8 mouse cellular contexts compared by ENCODE assay signal in the genomic region with DNA sequence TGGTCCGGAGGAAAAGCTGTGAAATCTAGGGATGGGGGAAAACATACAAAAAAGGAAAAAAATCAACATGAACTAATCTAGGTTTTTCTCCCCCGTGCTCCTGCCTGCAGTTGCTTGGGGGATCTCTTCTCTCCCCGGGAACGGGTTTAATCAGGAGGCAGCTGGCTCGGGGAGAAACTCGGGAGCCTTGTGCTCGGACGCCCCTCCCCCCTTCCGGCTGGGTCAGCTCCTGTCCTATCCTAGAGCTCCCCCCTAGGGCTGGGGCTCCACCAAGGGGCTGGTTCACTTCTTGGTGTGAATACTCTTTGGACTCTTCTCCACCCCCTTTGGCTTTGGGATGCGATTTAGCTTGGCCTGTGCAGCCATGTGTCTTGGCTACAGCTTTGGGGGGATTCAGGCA. TPM values are rescaled to one million over a fixed set of nuclear protein-coding genes. Genes with fewer than 3 reads are reported as not detected.
DNase-seq lines count a peak whose midpoint lies in the region; ATAC-seq and TF ChIP-seq lines count a peak whose summit lies in the region.

No protein-coding gene starts in this region.

- H3K4me1 ChIP-seq in hindbrain, embryonic 14.5 days (replicated peaks; ENCODE audit: control insufficient read depth, insufficient read depth, low read length) = peaks cover 68% of the 10 kb centered on the region
- peaks cover 59% of the 10 kb centered on the region for H3K4me1 ChIP-seq in stomach, embryonic 16.5 days (ENCODE audit: control insufficient read depth, insufficient read depth, low read length)

- no peaks in the 10 kb centered on the region for H3K27me3 ChIP-seq in hindbrain, embryonic 14.5 days (ENCODE audit: control insufficient read depth, insufficient read depth, low read length)
- H3K27me3 ChIP-seq in stomach, embryonic 16.5 days (ENCODE audit: control insufficient read depth, insufficient read depth, low read length) = no peaks in the 10 kb centered on the region

- peak overlapping the region; percentile 100 for H3K27ac ChIP-seq in hindbrain, embryonic 14.5 days
- H3K27ac ChIP-seq in left cerebral cortex, adult 2 months = peak overlapping the region; percentile 95
- H3K27ac ChIP-seq in stomach, embryonic 16.5 days (ENCODE audit: low read length) = peak overlapping the region; percentile 62

- DNase-seq in WW6 (ENCODE audit: low read depth, low spot score) = peak; percentile 96
- peak; percentile 88 to 91 for DNase-seq in cerebellum, postnatal 14 days
- peak; percentile 81 for DNase-seq in gastrocnemius, adult 18-20 months (ENCODE audit: low spot score)
- peak; percentile 73 for DNase-seq in hindbrain, embryonic 14.5 days (ENCODE audit: low spot score)
- DNase-seq in left cerebral cortex, adult 2 months (ENCODE audit: extremely low spot score in 1 of 2, low spot score in 2 of 2) = peak; percentile 65 to 79
- peak; percentile 82 to 92 for DNase-seq in lung, postnatal 4 days
- DNase-seq in spleen, adult 18-20 months = no peak

- ATAC-seq in hindbrain, embryonic 14.5 days (ENCODE audit: low FRiP score) = peak; percentile 46; the same call in 1 of the 2 replicates
- peak; percentile 63; the same call in 1 of the 2 replicates for ATAC-seq in stomach, embryonic 16.5 days (ENCODE audit: insufficient read depth, low FRiP score)

- peaks cover 10% of the 10 kb centered on the region; the same call in 1 of the 2 replicates for H3K36me3 ChIP-seq in hindbrain, embryonic 14.5 days (replicated peaks; ENCODE audit: control insufficient read depth, insufficient read depth)
- H3K36me3 ChIP-seq in stomach, embryonic 16.5 days (ENCODE audit: control insufficient read depth, insufficient read depth, low read length) = no peaks in the 10 kb centered on the region

- H3K9ac ChIP-seq in hindbrain, embryonic 14.5 days = peak overlapping the region; percentile 100
- H3K9ac ChIP-seq in stomach, embryonic 16.5 days (ENCODE audit: low read length) = peak overlapping the region; percentile 61

- H3K4me2 ChIP-seq in hindbrain, embryonic 14.5 days (replicated peaks) = peak overlapping the region; percentile 100
- H3K4me2 ChIP-seq in stomach, embryonic 16.5 days (ENCODE audit: low read depth, low read length) = peak overlapping the region; percentile 87

- WGBS in hindbrain, embryonic 14.5 days = under 1% methylated on average over 10 of the region's 10 CpGs
- WGBS in stomach, embryonic 16.5 days = under 1% methylated on average over 10 of the region's 10 CpGs

- TF ChIP-seq CTCF in left cerebral cortex, adult 2 months (IDR thresholded peaks at IDR 0.05) = no peak; the same call in none of the 2 replicates

- H3K4me3 ChIP-seq in hindbrain, embryonic 14.5 days (replicated peaks; ENCODE audit: low read length) = peak overlapping the region; percentile 88
- peak overlapping the region; percentile 37 for H3K4me3 ChIP-seq in left cerebral cortex, adult 2 months
- peak overlapping the region; percentile 26 for H3K4me3 ChIP-seq in stomach, embryonic 16.5 days (replicated peaks; ENCODE audit: low read length)

- intact Hi-C loops in left cerebral cortex, adult 2 months (cut with DNase I) = loop anchor here (2.0 kb wide), 1 partner anchor 67 kb away; no protein-coding TSS in a partner anchor

- H3K9me3 ChIP-seq in hindbrain, embryonic 14.5 days (ENCODE audit: control insufficient read depth, low read length) = no peaks in the 10 kb centered on the region
- H3K9me3 ChIP-seq in stomach, embryonic 16.5 days (replicated peaks; ENCODE audit: control insufficient read depth, low read length) = no peaks in the 10 kb centered on the region

RNA-seq across cellular contexts. Expression of gene Bahcc1, which starts 7.5 kb away (rescaled TPM):
- 1 to 10 TPM; 3.4 to 4.6 TPM for total RNA-seq in gastrocnemius, adult 18-20 months (2021)
- polyA plus RNA-seq in hindbrain, embryonic 14.5 days (2014; fragmentation: Nextera tagmentation; extraction: Ambion mirVana) = 15.9 and 16.3 TPM in 2 replicates
- total RNA-seq in left cerebral cortex, adult 2 months (2021) = 10 to 100 TPM; 20.6 to 21.3 TPM
- polyA plus RNA-seq in stomach, embryonic 16.5 days (2015; fragmentation: Nextera tagmentation; extraction: Ambion mirVana) = 4.5 and 5.6 TPM in 2 replicates

Comparison
In these comparisons a context has a peak if more than half of its experiments do, and no peak if none do; other contexts are left out.
1. DNase-seq: peak in WW6 (single experiment), cerebellum, postnatal 14 days (2 of 2), gastrocnemius, adult 18-20 months (single experiment), hindbrain, embryonic 14.5 days (single experiment), left cerebral cortex, adult 2 months (2 of 2) and lung, postnatal 4 days (2 of 2); none in spleen, adult 18-20 months (0 of 2).
2. H3K4me3 ChIP-seq: peak in every context shown above with its lines; median percentile 88 in hindbrain, embryonic 14.5 days; 37 in left cerebral cortex, adult 2 months; 26 in stomach, embryonic 16.5 days.
3. Peak in every context shown above with its lines, with median percentiles within 50 percentile points of each other: H3K27ac ChIP-seq.